11 mouse cellular contexts compared by ENCODE assay signal in genomic region chr9:115651708-115652107, GRCm38 (mm10).
"Had no signal": no experiment of that assay in that cellular context is flagged by ENCODE, and none has a peak within 500 bp of the region (broad histone marks: within the 10 kb centered on the region; RNA-seq: fewer than 3 reads in every experiment).

No protein-coding gene starts in this region.

- DNase-seq: kidney, adult 8-10 months; kidney, postnatal 25 days; lung, adult 18-20 months; retina, postnatal 1 day; right cerebral cortex, postnatal 14 days; thymus, postnatal 4 days had no signal

- H3K27ac ChIP-seq: limb, embryonic 13.5 days; liver, embryonic 14.5 days; midbrain, embryonic 12.5 days; neural tube, embryonic 13.5 days; stomach, postnatal 0 days had no signal

- H3K4me3 ChIP-seq: limb, embryonic 13.5 days; midbrain, embryonic 12.5 days; neural tube, embryonic 13.5 days had no signal
